Mouse (Mus musculus) spleen, postnatal 14 days (tissue): Measurements from ENCODE around the gene Gm6525.

Source experiments
- DNase-seq, 2 experiments: peaks; one replicate each; pipeline ENCODE4 v3.0.0; 2021 to 2022; ENCODE audit warnings: low spot score in 2 of 2

Gene Gm6525

GRCm38 (mm10) chr3:84169393-84170005, 4.4 kb upstream of the Gm6525 start:
- DNase-seq = no peak

GRCm38 (mm10) chr3:84172406-84172805, 1.5 kb upstream of the Gm6525 start:
- no peak for DNase-seq

GRCm38 (mm10) chr3:84175337-84176315, 1.7 kb downstream of the Gm6525 start:
- peak in 1 of 2 experiments; percentile 55 for DNase-seq

GRCm38 (mm10) chr3:84177834-84178233, 3.9 kb downstream of the Gm6525 start:
- no peak for DNase-seq

- no peak for DNase-seq
Observed at GRCm38 (mm10) chr3:84180304-84180703, 6.4 kb downstream of the Gm6525 start.

GRCm38 (mm10) chr3:84181102-84181501, 7.2 kb downstream of the Gm6525 start:
- no peak for DNase-seq

- no peak for DNase-seq
Observed at GRCm38 (mm10) chr3:84181717-84182116, 7.8 kb downstream of the Gm6525 start.

GRCm38 (mm10) chr3:84189629-84190173, 15.8 kb downstream of the Gm6525 start:
- DNase-seq = no peak

- DNase-seq = no peak
Observed at GRCm38 (mm10) chr3:84190513-84191061, 16.7 kb downstream of the Gm6525 start.

- no peak for DNase-seq
Observed at GRCm38 (mm10) chr3:84191141-84191881, 17.4 kb downstream of the Gm6525 start.

- no peak for DNase-seq
Observed at GRCm38 (mm10) chr3:84193881-84194280, 20.0 kb downstream of the Gm6525 start.

- DNase-seq = no peak
Observed at GRCm38 (mm10) chr3:84198229-84198628, 24.3 kb downstream of the Gm6525 start.

- no peak for DNase-seq
Observed at GRCm38 (mm10) chr3:84199516-84199915, 25.6 kb downstream of the Gm6525 start.

GRCm38 (mm10) chr3:84200559-84201420, 26.9 kb downstream of the Gm6525 start:
- DNase-seq = no peak

- DNase-seq = no peak
Observed at GRCm38 (mm10) chr3:84204640-84205039, 30.7 kb downstream of the Gm6525 start.

- no peak for DNase-seq
Observed at GRCm38 (mm10) chr3:84205650-84206049, 31.7 kb downstream of the Gm6525 start.

- DNase-seq = no peak
Observed at GRCm38 (mm10) chr3:84206106-84206505, 32.2 kb downstream of the Gm6525 start.

GRCm38 (mm10) chr3:84207366-84207765, 33.5 kb downstream of the Gm6525 start:
- DNase-seq = no peak

- no peak for DNase-seq
Observed at GRCm38 (mm10) chr3:84208475-84208874, 34.6 kb downstream of the Gm6525 start.

- no peak for DNase-seq
Observed at GRCm38 (mm10) chr3:84208917-84209513, 35.1 kb downstream of the Gm6525 start.
